Mouse (Mus musculus) adrenal gland, adult 2 months (tissue): Measurements from ENCODE around the gene Bmper. TPM values are rescaled to one million over a fixed set of nuclear protein-coding genes. Genes with fewer than 3 reads are reported as not detected.
A peak's percentile ranks its signal among the peaks of the same experiment; 100 is the strongest.

Source experiments
- DNase-seq: peaks from one replicate; pipeline ENCODE4 v3.0.0; 2021
- polyA plus RNA-seq: library from polyadenylated mRNA; depleted of rRNA; stranded (reverse); fragments of >200 nt; gene quantifications from 2 replicates; pipeline ENCODE4 v1.2.3, GENCODE M21; 2012
- total RNA-seq, 2 experiments: library from RNA; stranded (reverse); gene quantifications; 2 replicates each; pipeline ENCODE4 v1.2.3; 2021

Gene Bmper
- total and polyA plus RNA-seq, 3 experiments, result 0.61 to 2.4 (median 1.5) TPM

- no peak for DNase-seq
Observed at GRCm38 (mm10) chr9:23300376-23300775, 77.5 kb downstream of the Bmper start.

GRCm38 (mm10) chr9:23305681-23306080 is 82.8 kb downstream of the Bmper start:
- peak; percentile 19 for DNase-seq

- DNase-seq, result no peak
Observed at GRCm38 (mm10) chr9:23306226-23306625, 83.3 kb downstream of the Bmper start.

- DNase-seq, result no peak
Observed at GRCm38 (mm10) chr9:23307835-23308234, 85.0 kb downstream of the Bmper start.

- no peak for DNase-seq
Observed at GRCm38 (mm10) chr9:23310953-23311352, 88.1 kb downstream of the Bmper start.

GRCm38 (mm10) chr9:23311956-23312355 is 89.1 kb downstream of the Bmper start:
- DNase-seq, result no peak

GRCm38 (mm10) chr9:23312877-23313276 is 90.0 kb downstream of the Bmper start:
- DNase-seq, result no peak

GRCm38 (mm10) chr9:23315631-23316330 is 92.9 kb downstream of the Bmper start:
- DNase-seq, result no peak

GRCm38 (mm10) chr9:23327830-23328229 is 105.0 kb downstream of the Bmper start:
- no peak for DNase-seq

GRCm38 (mm10) chr9:23333041-23333622 is 110.3 kb downstream of the Bmper start:
- no peak for DNase-seq

- DNase-seq, result no peak
Observed at GRCm38 (mm10) chr9:23340551-23340950, 117.7 kb downstream of the Bmper start.

- no peak for DNase-seq
Observed at GRCm38 (mm10) chr9:23341246-23341645, 118.4 kb downstream of the Bmper start.

- DNase-seq, result no peak
Observed at GRCm38 (mm10) chr9:23344353-23344752, 121.5 kb downstream of the Bmper start.

- DNase-seq, result no peak
Observed at GRCm38 (mm10) chr9:23345093-23345844, 122.4 kb downstream of the Bmper start.

- DNase-seq, result no peak
Observed at GRCm38 (mm10) chr9:23349603-23350002, 126.7 kb downstream of the Bmper start.

- no peak for DNase-seq
Observed at GRCm38 (mm10) chr9:23351400-23351799, 128.5 kb downstream of the Bmper start.

- no peak for DNase-seq
Observed at GRCm38 (mm10) chr9:23352396-23352795, 129.5 kb downstream of the Bmper start.

- no peak for DNase-seq
Observed at GRCm38 (mm10) chr9:23354201-23354820, 131.4 kb downstream of the Bmper start.

- DNase-seq, result peak; percentile 18
Observed at GRCm38 (mm10) chr9:23358108-23358507, 135.2 kb downstream of the Bmper start.

- DNase-seq, result no peak
Observed at GRCm38 (mm10) chr9:23363139-23363538, 140.3 kb downstream of the Bmper start.

GRCm38 (mm10) chr9:23363540-23363939 is 140.7 kb downstream of the Bmper start:
- DNase-seq, result no peak

GRCm38 (mm10) chr9:23364047-23364446 is 141.2 kb downstream of the Bmper start:
- DNase-seq, result no peak

- no peak for DNase-seq
Observed at GRCm38 (mm10) chr9:23368124-23368523, 145.2 kb downstream of the Bmper start.
